Mouse (Mus musculus): Measurements from ENCODE around the gene Olfr836. TPM values are rescaled to one million over a fixed set of nuclear protein-coding genes. Genes with fewer than 3 reads are reported as not detected.
"Not testable (repeated sequence)": the region's sequence is repeated elsewhere in the genome, so short reads cannot be mapped to it uniquely, and the experiment has no call there.

Olfr836 gene
- polyA plus RNA-seq (2016; fragmentation: Nextera tagmentation; extraction: Ambion mirVana), result not detected in 2 replicates

DNA sequence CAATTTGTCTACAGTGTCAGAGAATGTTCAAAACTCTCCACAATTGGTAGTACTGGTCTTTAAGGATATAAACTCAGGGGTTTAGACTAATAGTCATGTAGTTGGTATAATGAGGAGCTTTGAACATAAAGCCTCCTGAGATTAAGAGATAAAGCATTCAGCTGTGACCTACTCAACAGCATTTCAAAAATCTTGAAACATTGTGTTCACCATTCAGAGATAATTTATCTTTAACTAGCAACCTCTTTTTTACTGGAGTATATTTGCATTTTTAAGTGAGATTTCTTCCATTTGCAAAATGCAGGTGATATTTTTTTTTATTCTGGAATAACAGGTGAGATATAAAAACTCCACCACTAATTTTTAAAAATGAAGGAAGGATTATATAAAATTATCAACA, at the start of gene Olfr836:
Olfr836 (plus strand) TSS at position 301 of the 400 bp plus-strand sequence.
- no peak for DNase-seq (ENCODE audit: low spot score)
- no peaks in the 10 kb centered on the region for H3K4me1 ChIP-seq
- no peaks in the 10 kb centered on the region for H3K36me3 ChIP-seq
- H3K27ac ChIP-seq, result no peak within 1 kb of the TSS
- no peaks in the 10 kb centered on the region for H3K27me3 ChIP-seq (ENCODE audit: insufficient read depth, poor library complexity, severe bottlenecking)
- no peaks in the 10 kb centered on the region for H3K9me3 ChIP-seq
- H3K4me3 ChIP-seq, result no peak within 1 kb of the TSS

DNA sequence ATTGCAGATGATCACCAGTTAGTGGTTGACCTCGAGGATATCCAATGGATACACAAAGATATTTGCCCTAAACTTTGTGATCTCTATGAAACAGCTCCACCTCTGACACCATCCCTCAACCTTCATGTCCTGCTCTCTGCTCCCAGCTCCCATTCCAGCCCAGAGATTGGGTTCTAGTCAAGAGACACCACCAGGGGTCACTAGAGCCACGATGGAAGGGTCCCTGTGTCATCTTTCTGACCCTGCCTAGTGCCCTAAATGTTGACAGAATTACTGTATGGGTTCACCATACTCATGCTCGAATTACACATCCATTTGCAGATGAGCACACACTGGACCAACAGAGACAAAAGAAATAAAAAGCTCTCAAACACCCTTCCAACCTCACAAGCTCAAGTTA, 35.2 kb upstream of the Olfr836 start:
- H3K9me3 ChIP-seq, result peaks cover 4% of the 10 kb centered on the region; the same call in 1 of the 2 replicates
- H3K4me3 ChIP-seq, result no peak overlapping the region
- DNase-seq (ENCODE audit: low spot score), result no peak
- no peak overlapping the region for H3K27ac ChIP-seq
- H3K27me3 ChIP-seq (ENCODE audit: insufficient read depth, poor library complexity, severe bottlenecking), result no peaks in the 10 kb centered on the region
- no peaks in the 10 kb centered on the region for H3K4me1 ChIP-seq
- 44% methylated on average over 3 of the region's 3 CpGs for WGBS
- no peaks in the 10 kb centered on the region for H3K36me3 ChIP-seq

DNA sequence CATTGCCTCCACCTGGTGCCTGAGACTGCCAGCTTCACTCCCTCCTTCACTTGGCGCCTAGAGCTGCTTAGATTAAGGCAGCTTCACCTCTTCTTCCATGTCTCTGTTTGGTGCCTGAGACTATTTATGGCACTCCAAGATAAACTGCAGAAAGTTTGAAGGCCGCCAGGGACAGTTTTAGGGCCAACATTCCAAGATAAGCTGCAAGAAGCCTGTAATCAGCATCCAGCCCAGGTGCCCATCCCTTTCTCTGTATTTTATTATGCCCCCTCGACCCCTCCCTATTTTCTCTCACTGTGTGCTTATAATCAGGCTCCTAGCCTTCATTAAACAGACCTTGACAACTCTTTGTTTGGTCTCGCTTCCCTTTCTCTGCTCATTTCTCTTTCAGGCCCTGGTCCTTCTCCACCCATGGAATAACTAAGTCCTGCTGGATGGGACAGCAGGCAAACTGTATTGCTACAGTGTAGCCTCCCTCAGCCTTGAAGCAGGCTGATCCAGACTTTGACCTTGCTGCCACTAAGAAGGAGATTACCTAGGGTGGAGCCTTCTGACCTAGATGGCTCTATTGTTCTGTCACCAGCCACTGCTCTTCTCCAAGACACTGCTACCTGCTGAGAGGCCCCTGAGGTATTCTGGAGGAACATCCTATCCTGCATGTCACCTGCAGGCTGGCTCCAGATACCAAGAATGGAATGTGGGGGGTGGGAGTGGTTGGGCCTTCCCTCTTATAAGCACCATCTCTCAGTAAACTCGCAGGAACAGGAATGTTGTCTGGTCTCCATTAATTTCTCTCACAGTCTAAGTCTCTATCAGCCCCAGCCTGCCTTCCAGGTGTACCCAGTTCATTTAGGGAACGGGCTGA, 27.1 kb upstream of the Olfr836 start:
- H3K4me3 ChIP-seq; H3K27me3 ChIP-seq (ENCODE audit: insufficient read depth, poor library complexity, severe bottlenecking); DNase-seq (ENCODE audit: low spot score); H3K27ac ChIP-seq; H3K4me1 ChIP-seq; H3K9me3 ChIP-seq; H3K36me3 ChIP-seq: not testable (repeated sequence)
- 40% methylated on average over 6 of the region's 6 CpGs for WGBS

DNA sequence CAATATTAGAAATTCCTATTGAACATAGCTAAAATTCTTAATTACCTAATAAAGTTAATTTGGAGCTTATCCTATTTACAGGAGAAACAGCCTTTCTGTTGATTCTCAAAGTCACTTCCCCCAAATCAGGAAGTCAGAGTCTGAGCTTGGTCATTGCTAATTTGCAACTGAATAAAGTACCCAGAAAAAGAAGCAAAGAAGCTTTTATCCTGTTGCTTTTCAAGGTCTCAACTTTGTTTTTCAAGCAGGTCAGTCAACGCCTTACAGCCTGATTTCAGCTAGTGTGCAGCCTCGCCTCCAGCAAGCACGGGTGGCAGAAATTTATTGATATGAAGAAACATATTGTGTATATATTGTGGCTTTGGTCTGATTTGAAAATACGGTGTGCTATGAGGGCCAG, 22.9 kb upstream of the Olfr836 start:
- Histone ChIP-seq H3K27ac (no peak overlapping the region), H3K4me3 (no peak overlapping the region), H3K36me3 (no peaks in the 10 kb centered on the region), H3K27me3 (ENCODE audit: insufficient read depth, poor library complexity, severe bottlenecking) (no peaks in the 10 kb centered on the region), H3K4me1 (0 out of 2 replicates have a peak, but pooled peaks cover 4% of the 10 kb centered on the region), H3K9me3 (peaks cover 3% of the 10 kb centered on the region; the same call in 1 of the 2 replicates)
- 90% methylated on average over 4 of the region's 4 CpGs for WGBS
- no peak for DNase-seq (ENCODE audit: low spot score)

DNA sequence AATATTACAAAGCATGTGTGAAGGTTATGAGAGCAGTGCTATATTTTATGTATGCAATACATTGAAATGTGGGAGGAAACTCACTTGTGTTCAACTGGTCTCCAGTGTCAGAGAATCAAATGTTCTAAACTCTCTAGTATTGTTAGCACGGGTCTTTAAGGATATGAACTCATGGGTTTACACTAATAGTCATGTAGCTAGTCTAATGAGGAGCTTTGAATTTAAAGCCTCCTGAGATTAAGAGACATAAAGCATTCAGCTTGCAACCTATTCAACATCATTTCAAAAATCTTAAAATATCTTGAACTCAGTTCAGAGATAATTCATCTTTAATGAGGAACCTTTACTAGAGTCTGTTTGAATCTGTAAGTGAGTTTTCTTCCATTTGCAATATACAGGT, 15.8 kb downstream of the Olfr836 start, which contains the start of gene Olfr837:
Olfr837 (plus strand) TSS at position 301 of the 400 bp plus-strand sequence.
- WGBS, result 72% methylated on average over 1 of the region's 1 CpGs
- no peaks in the 10 kb centered on the region for H3K4me1 ChIP-seq

More for the DNA sequence above, 15.8 kb downstream of the Olfr836 start, which contains the start of gene Olfr837:
- H3K9me3 ChIP-seq, result no peaks in the 10 kb centered on the region
- no peaks in the 10 kb centered on the region for H3K27me3 ChIP-seq (ENCODE audit: insufficient read depth, poor library complexity, severe bottlenecking)
- DNase-seq (ENCODE audit: low spot score), result no peak
- H3K27ac ChIP-seq, result no peak within 1 kb of the TSS
- H3K36me3 ChIP-seq, result no peaks in the 10 kb centered on the region
- H3K4me3 ChIP-seq, result no peak within 1 kb of the TSS

Other genes starting within 250 kb of the Olfr836 start
- gene Olfr830, start 245.7 kb upstream of the Olfr836 start, polyA plus RNA-seq (2016; fragmentation: Nextera tagmentation; extraction: Ambion mirVana), result not detected in 2 replicates
- not detected in 2 replicates for gene Olfr832, start 183.3 kb upstream of the Olfr836 start, polyA plus RNA-seq (2016; fragmentation: Nextera tagmentation; extraction: Ambion mirVana)
- gene Olfr834, start 132.4 kb upstream of the Olfr836 start, polyA plus RNA-seq (2016; fragmentation: Nextera tagmentation; extraction: Ambion mirVana), result not detected in 2 replicates
- gene Olfr835, start 87.6 kb upstream of the Olfr836 start, polyA plus RNA-seq (2016; fragmentation: Nextera tagmentation; extraction: Ambion mirVana), result not detected in 2 replicates
- not detected in 2 replicates for gene Olfr837, start 15.9 kb downstream of the Olfr836 start, polyA plus RNA-seq (2016; fragmentation: Nextera tagmentation; extraction: Ambion mirVana)
- gene Olfr839-ps1, start 56.9 kb downstream of the Olfr836 start, polyA plus RNA-seq (2016; fragmentation: Nextera tagmentation; extraction: Ambion mirVana), result not detected in 2 replicates
- not detected in 2 replicates for gene Olfr843, start 131.6 kb downstream of the Olfr836 start, polyA plus RNA-seq (2016; fragmentation: Nextera tagmentation; extraction: Ambion mirVana)
- not detected in 2 replicates for gene Olfr844, start 196.0 kb downstream of the Olfr836 start, polyA plus RNA-seq (2016; fragmentation: Nextera tagmentation; extraction: Ambion mirVana)
- gene Olfr845, start 216.1 kb downstream of the Olfr836 start, polyA plus RNA-seq (2016; fragmentation: Nextera tagmentation; extraction: Ambion mirVana), result not detected in 2 replicates
- not detected in 2 replicates for gene Olfr846, start 243.6 kb downstream of the Olfr836 start, polyA plus RNA-seq (2016; fragmentation: Nextera tagmentation; extraction: Ambion mirVana)